Mouse (Mus musculus) E14TG2a.4 (cell line): ENCODE data around the gene Mreg.

ENCODE experiments used
- H3K27me3 ChIP-seq: 2 replicates; pipeline ENCODE4 v1.6.1; 2014; ENCODE audit warnings: low read length, control low read depth; ENCODE audit not compliant: insufficient read depth
- H3K36me3 ChIP-seq: 2 replicates; pipeline ENCODE4 v1.6.1; 2014; ENCODE audit warnings: low read length, control low read depth; ENCODE audit not compliant: insufficient read depth
- H3K4me1 ChIP-seq: replicated peaks from 2 replicates; pipeline ENCODE4 v1.6.1; 2014; ENCODE audit warnings: low read depth, low read length, control low read depth
- H3K4me3 ChIP-seq: replicated peaks from 2 replicates; pipeline ENCODE4 v1.5.1; 2014; ENCODE audit warnings: mild to moderate bottlenecking, low read length
- H3K9me3 ChIP-seq: 2 replicates; pipeline ENCODE4 v1.6.1; 2014; ENCODE audit warnings: low read length, control low read depth
- CTCF ChIP-seq: conservative IDR thresholded peaks from 2 replicates; pipeline ENCODE4 v1.5.1; 2014; ENCODE audit warnings: low read length
- NANOG ChIP-seq: IDR thresholded peaks from 2 replicates; pipeline ENCODE4 v1.6.1; 2014; ENCODE audit warnings: borderline replicate concordance, low read length, mixed read lengths
- POU5F1 ChIP-seq: IDR thresholded peaks from 2 replicates; pipeline ENCODE4 v1.6.1; 2014; ENCODE audit warnings: low read length, borderline replicate concordance

Mreg gene

GRCm38 (mm10) chr1:72218626-72219025 is 6.5 kb upstream of the Mreg start:
- H3K27me3 ChIP-seq, result no peaks in the 10 kb centered on the region
- TF ChIP-seq NANOG, result no peak
- TF ChIP-seq CTCF, result no peak
- no peak for TF ChIP-seq POU5F1
- H3K36me3 ChIP-seq, result no peaks in the 10 kb centered on the region
- no peaks in the 10 kb centered on the region for H3K9me3 ChIP-seq
- H3K4me1 ChIP-seq, result peaks cover 87% of the 10 kb centered on the region
- no peak overlapping the region for H3K4me3 ChIP-seq

- TF ChIP-seq CTCF (no peak), NANOG (no peak), POU5F1 (no peak)
- Histone ChIP-seq H3K4me3 (peak overlapping the region; percentile 79), H3K4me1 (peaks cover 88% of the 10 kb centered on the region)
These were observed 4.7 kb upstream of the Mreg start for GRCm38 (mm10) chr1:72216761-72217160.

GRCm38 (mm10) chr1:72215174-72215573 is 3.1 kb upstream of the Mreg start:
- Histone ChIP-seq H3K36me3 (0 out of 2 replicates have a peak, but pooled peaks cover 4% of the 10 kb centered on the region), H3K4me3 (peak overlapping the region; percentile 61), H3K27me3 (no peaks in the 10 kb centered on the region), H3K4me1 (peaks cover 86% of the 10 kb centered on the region), H3K9me3 (no peaks in the 10 kb centered on the region)
- TF ChIP-seq CTCF (no peak), POU5F1 (no peak), NANOG (no peak)

More at GRCm38 (mm10) chr1:72216761-72217160, 4.7 kb upstream of the Mreg start:
- Histone ChIP-seq H3K9me3 (no peaks in the 10 kb centered on the region), H3K27me3 (no peaks in the 10 kb centered on the region), H3K36me3 (no peaks in the 10 kb centered on the region)

- Histone ChIP-seq H3K9me3 (no peaks in the 10 kb centered on the region), H3K36me3 (peaks cover 11% of the 10 kb centered on the region), H3K4me1 (peaks cover 86% of the 10 kb centered on the region), H3K4me3 (peak overlapping the region; percentile 61), H3K27me3 (no peaks in the 10 kb centered on the region)
- no peak for TF ChIP-seq CTCF
- TF ChIP-seq POU5F1, result no peak
- no peak for TF ChIP-seq NANOG
These were observed 2.4 kb upstream of the Mreg start for GRCm38 (mm10) chr1:72214470-72214961.

- TF ChIP-seq NANOG (peak; percentile 81; the same call in 1 of the 2 replicates), CTCF (no peak), POU5F1 (no peak)
- Histone ChIP-seq H3K4me1 (peaks cover 86% of the 10 kb centered on the region), H3K27me3 (no peaks in the 10 kb centered on the region), H3K4me3 (peak overlapping the region; percentile 61; the same call in 1 of the 2 replicates), H3K9me3 (no peaks in the 10 kb centered on the region), H3K36me3 (peaks cover 16% of the 10 kb centered on the region)
These were observed 1.8 kb upstream of the Mreg start for GRCm38 (mm10) chr1:72213954-72214353.

- no peak for TF ChIP-seq POU5F1
- no peak for TF ChIP-seq NANOG
- TF ChIP-seq CTCF, result no peak
- H3K27me3 ChIP-seq, result no peaks in the 10 kb centered on the region
- H3K36me3 ChIP-seq, result peaks cover 45% of the 10 kb centered on the region
- H3K9me3 ChIP-seq, result no peaks in the 10 kb centered on the region
- peaks cover 87% of the 10 kb centered on the region for H3K4me1 ChIP-seq
- peak overlapping the region; percentile 96 for H3K4me3 ChIP-seq
These were observed 1.1 kb downstream of the Mreg start for GRCm38 (mm10) chr1:72210803-72211679.

- no peaks in the 10 kb centered on the region for H3K9me3 ChIP-seq
- H3K4me1 ChIP-seq, result peaks cover 87% of the 10 kb centered on the region
- H3K4me3 ChIP-seq, result peak overlapping the region; percentile 40
- H3K27me3 ChIP-seq, result no peaks in the 10 kb centered on the region
- H3K36me3 ChIP-seq, result peaks cover 72% of the 10 kb centered on the region
- TF ChIP-seq NANOG (no peak), POU5F1 (no peak), CTCF (no peak)
These were observed 4.0 kb downstream of the Mreg start for GRCm38 (mm10) chr1:72208095-72208494.

- Histone ChIP-seq H3K4me3 (peak overlapping the region; percentile 27; the same call in 1 of the 2 replicates), H3K4me1 (peaks cover 98% of the 10 kb centered on the region)
- TF ChIP-seq NANOG (peak; percentile 31; the same call in 1 of the 2 replicates), CTCF (no peak), POU5F1 (0 out of 2 replicates have a peak, but pooled peaks have one; percentile 3)
These were observed 7.0 kb downstream of the Mreg start for GRCm38 (mm10) chr1:72205113-72205512.

More at GRCm38 (mm10) chr1:72205113-72205512, 7.0 kb downstream of the Mreg start:
- no peaks in the 10 kb centered on the region for H3K27me3 ChIP-seq
- H3K36me3 ChIP-seq, result peaks cover 94% of the 10 kb centered on the region
- no peaks in the 10 kb centered on the region for H3K9me3 ChIP-seq
